Comparison of ENCODE assay signal across 29 mouse cellular contexts in the genomic region with DNA sequence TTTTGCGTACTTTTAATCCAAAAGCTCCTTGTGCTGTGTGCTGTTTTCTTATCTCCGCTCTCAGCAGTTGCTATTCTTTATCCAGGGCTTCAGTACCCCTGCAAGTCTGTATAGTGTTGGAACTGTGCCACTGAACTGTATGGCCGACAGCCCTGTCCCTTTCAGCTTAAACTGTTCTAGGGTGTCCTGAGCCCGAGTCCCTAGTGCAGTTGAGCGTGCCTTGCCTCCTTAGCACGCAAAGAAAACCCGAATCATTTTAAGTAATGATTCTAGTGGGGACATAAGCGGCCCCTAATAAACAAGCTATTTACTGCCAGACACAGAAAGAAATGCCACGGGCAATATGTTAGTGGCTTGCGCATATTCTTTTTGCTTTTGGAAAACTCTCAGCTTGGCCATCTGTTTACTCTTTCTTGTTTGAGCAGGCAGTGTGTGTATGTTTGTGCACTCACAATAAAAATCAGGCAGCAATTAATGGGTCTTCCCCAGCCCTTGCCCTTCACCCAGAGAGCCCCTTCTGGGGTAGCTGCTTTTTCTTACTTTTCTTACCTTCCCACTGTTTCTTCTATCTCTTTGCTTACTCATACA.
DNase-seq lines count a peak whose midpoint lies in the region; ATAC-seq and TF ChIP-seq lines count a peak whose summit lies in the region.
"Had no signal": no experiment of that assay in that cellular context is flagged by ENCODE, and none has a peak within 500 bp of the region (broad histone marks: within the 10 kb centered on the region; RNA-seq: fewer than 3 reads in every experiment).

No protein-coding gene starts in this region.

- no peak for TF ChIP-seq EP300 in heart, adult 2 months (IDR thresholded peaks at IDR 0.05; ENCODE audit: insufficient read depth, low read depth, low read length)

- H3K79me2 ChIP-seq in heart, adult 2 months (replicated peaks; ENCODE audit: control insufficient read depth, insufficient read depth, low read length): no peaks in the 10 kb centered on the region

- no peak for ATAC-seq in heart, embryonic 16.5 days (replicated peaks; ENCODE audit: extremely low read depth, insufficient read depth, low FRiP score)
- ATAC-seq in forebrain, embryonic 14.5 days: peak; percentile 67
- ATAC-seq in forebrain, postnatal 0 days: 0 out of 2 replicates have a peak, but pooled peaks have one; percentile 14
- ATAC-seq: hindbrain, postnatal 0 days; intestine, embryonic 16.5 days; midbrain, embryonic 16.5 days had no signal

- no peak overlapping the region for H3K4me3 ChIP-seq in heart, embryonic 10.5 days
- no peak overlapping the region for H3K4me3 ChIP-seq in heart, embryonic 16.5 days (ENCODE audit: low read length)
- H3K4me3 ChIP-seq in heart, adult 2 months: no peak overlapping the region
- no peak overlapping the region for H3K4me3 ChIP-seq in forebrain, embryonic 14.5 days (ENCODE audit: low read depth, low read length)
- no peak overlapping the region for H3K4me3 ChIP-seq in forebrain, postnatal 0 days (ENCODE audit: low read depth, low read length)
- H3K4me3 ChIP-seq: embryonic facial prominence, embryonic 10.5 days; limb, embryonic 15.5 days; lung, embryonic 15.5 days; myocyte; neural tube, embryonic 13.5 days had no signal

- peak overlapping the region; percentile 23; the same call in 1 of the 2 replicates for H3K4me2 ChIP-seq in heart, embryonic 16.5 days (ENCODE audit: low read depth, low read length)
- H3K4me2 ChIP-seq in forebrain, embryonic 14.5 days (ENCODE audit: low read length): no peak overlapping the region; the same call in 1 of the 2 replicates
- no peak overlapping the region for H3K4me2 ChIP-seq in forebrain, postnatal 0 days (ENCODE audit: low read depth)
- H3K4me2 ChIP-seq: limb, embryonic 15.5 days; lung, embryonic 15.5 days; neural tube, embryonic 13.5 days had no signal

- intact Hi-C loops in heart, adult 2 months (cut with DNase I): loop anchor here (5.0 kb wide), 1 partner anchor 51 kb away; no protein-coding TSS in a partner anchor

- peaks cover 85% of the 10 kb centered on the region for H3K4me1 ChIP-seq in heart, embryonic 10.5 days
- H3K4me1 ChIP-seq in heart, embryonic 16.5 days (ENCODE audit: control insufficient read depth, insufficient read depth, low read length): peaks cover 64% of the 10 kb centered on the region
- peaks cover 13% of the 10 kb centered on the region for H3K4me1 ChIP-seq in heart, adult 2 months (ENCODE audit: control insufficient read depth, insufficient read depth, low read length)
- peaks cover 13% of the 10 kb centered on the region for H3K4me1 ChIP-seq in forebrain, embryonic 14.5 days (ENCODE audit: control insufficient read depth, insufficient read depth, low read length)
- peaks cover 6% of the 10 kb centered on the region for H3K4me1 ChIP-seq in forebrain, postnatal 0 days (ENCODE audit: insufficient read depth)

- H3K27ac ChIP-seq in heart, embryonic 10.5 days: peak overlapping the region; percentile 24; the same call in 1 of the 2 replicates
- peak overlapping the region; percentile 54; the same call in 1 of the 2 replicates for H3K27ac ChIP-seq in heart, embryonic 16.5 days (ENCODE audit: low read length)
- H3K27ac ChIP-seq in heart, adult 2 months: no peak overlapping the region
- no peak overlapping the region for H3K27ac ChIP-seq in forebrain, embryonic 14.5 days (ENCODE audit: low read depth, low read length)
- no peak overlapping the region for H3K27ac ChIP-seq in forebrain, postnatal 0 days (ENCODE audit: low read depth, low read length)
- H3K27ac ChIP-seq: embryonic facial prominence, embryonic 10.5 days; hindbrain, postnatal 0 days; limb, embryonic 15.5 days; liver, embryonic 14.5 days; lung, embryonic 15.5 days; neural tube, embryonic 13.5 days had no signal

- no peaks in the 10 kb centered on the region for H3K27me3 ChIP-seq in heart, embryonic 10.5 days (ENCODE audit: insufficient read depth, poor library complexity, severe bottlenecking)
- H3K27me3 ChIP-seq in heart, embryonic 16.5 days (ENCODE audit: control insufficient read depth, insufficient read depth, low read length): no peaks in the 10 kb centered on the region
- no peaks in the 10 kb centered on the region for H3K27me3 ChIP-seq in heart, adult 2 months (ENCODE audit: control insufficient read depth, insufficient read depth, low read length)
- H3K27me3 ChIP-seq in forebrain, embryonic 14.5 days (replicated peaks; ENCODE audit: control insufficient read depth, insufficient read depth, low read length): no peaks in the 10 kb centered on the region
- H3K27me3 ChIP-seq in forebrain, postnatal 0 days (ENCODE audit: insufficient read depth, low read length): no peaks in the 10 kb centered on the region
- H3K27me3 ChIP-seq: limb, embryonic 15.5 days; lung, embryonic 15.5 days; neural tube, embryonic 13.5 days had no signal

- no peak for DNase-seq in heart, embryonic 10.5 days (ENCODE audit: low spot score)
- no peak for DNase-seq in heart, adult 18-20 months
- no peak for DNase-seq in heart, adult 2 months
- peak; percentile 68 for DNase-seq in forebrain, embryonic 14.5 days (ENCODE audit: low spot score)
- DNase-seq in forebrain, postnatal 0 days: peak; percentile 49
- DNase-seq in left cerebral cortex, adult 18-20 months (ENCODE audit: low spot score in 2 of 2): no peak
- DNase-seq: adrenal gland, adult 2 months; B cell, adult 2 months; cerebellum, adult 11-12 months; cerebellum, postnatal 10 days; gastrocnemius, postnatal 36 days; kidney, adult 9 months; kidney, postnatal 14 days; layer of hippocampus, postnatal 36 days; lung, postnatal 4 days; retina, postnatal 1 day; right cerebral cortex, postnatal 25 days; spleen, adult 18-20 months; thymus, postnatal 14 days had no signal

- no peaks in the 10 kb centered on the region for H3K36me3 ChIP-seq in heart, embryonic 10.5 days
- H3K36me3 ChIP-seq in heart, embryonic 16.5 days (ENCODE audit: control insufficient read depth, insufficient read depth): no peaks in the 10 kb centered on the region
- 0 out of 2 replicates have a peak, but pooled peaks cover 2% of the 10 kb centered on the region for H3K36me3 ChIP-seq in heart, adult 2 months (ENCODE audit: control insufficient read depth, insufficient read depth, low read length)
- no peaks in the 10 kb centered on the region for H3K36me3 ChIP-seq in forebrain, embryonic 14.5 days (ENCODE audit: control insufficient read depth, insufficient read depth, low read length)
- H3K36me3 ChIP-seq in forebrain, postnatal 0 days (ENCODE audit: insufficient read depth): no peaks in the 10 kb centered on the region
- H3K36me3 ChIP-seq: embryonic facial prominence, embryonic 10.5 days; limb, embryonic 15.5 days; lung, embryonic 15.5 days; neural tube, embryonic 13.5 days had no signal

- WGBS in heart, embryonic 10.5 days: 64% methylated on average over 10 of the region's 10 CpGs
- 50% methylated on average over 10 of the region's 10 CpGs for WGBS in heart, embryonic 16.5 days
- WGBS in heart, adult 2 months: 64% methylated on average over 10 of the region's 10 CpGs
- WGBS in forebrain, embryonic 14.5 days: 34% methylated on average over 10 of the region's 10 CpGs
- 28% methylated on average over 10 of the region's 10 CpGs for WGBS in forebrain, postnatal 0 days

- no peaks in the 10 kb centered on the region for H3K9me3 ChIP-seq in heart, embryonic 10.5 days
- no peaks in the 10 kb centered on the region for H3K9me3 ChIP-seq in heart, embryonic 16.5 days (replicated peaks; ENCODE audit: control insufficient read depth, low read length)
- H3K9me3 ChIP-seq in forebrain, embryonic 14.5 days (replicated peaks; ENCODE audit: control insufficient read depth, low read length): no peaks in the 10 kb centered on the region
- H3K9me3 ChIP-seq in forebrain, postnatal 0 days (ENCODE audit: low read length): no peaks in the 10 kb centered on the region
- H3K9me3 ChIP-seq: embryonic facial prominence, embryonic 10.5 days; limb, embryonic 15.5 days; lung, embryonic 15.5 days; neural tube, embryonic 13.5 days had no signal

- TF ChIP-seq POLR2A in heart, adult 2 months (IDR thresholded peaks at IDR 0.05; ENCODE audit: insufficient read depth, low read depth, low read length): no peak

- TF ChIP-seq CTCF in heart, adult 2 months (IDR thresholded peaks at IDR 0.05): no peak
- no peak for TF ChIP-seq CTCF in forebrain, postnatal 0 days (IDR thresholded peaks at IDR 0.05; ENCODE audit: low read depth)

- peak overlapping the region; percentile 18; the same call in 1 of the 2 replicates for H3K9ac ChIP-seq in heart, embryonic 16.5 days (ENCODE audit: low read length)
- H3K9ac ChIP-seq in heart, adult 2 months (ENCODE audit: low read depth, low read length): no peak overlapping the region
- H3K9ac ChIP-seq in forebrain, embryonic 14.5 days (ENCODE audit: low read length): no peak overlapping the region
- H3K9ac ChIP-seq in forebrain, postnatal 0 days: no peak overlapping the region
- H3K9ac ChIP-seq: limb, embryonic 15.5 days; liver, embryonic 14.5 days; lung, embryonic 15.5 days; neural tube, embryonic 13.5 days had no signal

Comparison
In these comparisons a context has a peak if more than half of its experiments do, and no peak if none do; other contexts are left out.
1. H3K27ac ChIP-seq: peak in heart, embryonic 10.5 days (single experiment) and heart, embryonic 16.5 days (single experiment); none in heart, adult 2 months (single experiment), forebrain, embryonic 14.5 days (single experiment) and forebrain, postnatal 0 days (single experiment).
2. DNase-seq: peak in forebrain, embryonic 14.5 days (single experiment) and forebrain, postnatal 0 days (single experiment); none in heart, embryonic 10.5 days (single experiment), heart, adult 18-20 months (0 of 2), heart, adult 2 months (0 of 2) and left cerebral cortex, adult 18-20 months (0 of 2).